Mouse (Mus musculus) forebrain, embryonic 13.5 days (tissue): Measurements from ENCODE around the gene Cenpm. TPM values are rescaled to one million over a fixed set of nuclear protein-coding genes. Genes with fewer than 3 reads are reported as not detected.
"Not testable (repeated sequence)": the region's sequence is repeated elsewhere in the genome, so short reads cannot be mapped to it uniquely, and the experiment has no call there.

ENCODE experiments used
- ATAC-seq: fragments of 200-750 bp; cut with Nextera tagmentation; 2 replicates; pipeline ENCODE4 v1.8.0; 2017
- H3K27ac ChIP-seq: fragments of 300-500 bp; sonication (generic); 2 replicates; pipeline ENCODE4 v1.5.1; 2015; ENCODE audit warnings: inconsistent platforms, mild to moderate bottlenecking, moderate library complexity
- H3K27me3 ChIP-seq: fragments of 300-500 bp; sonication (generic); 2 replicates; pipeline ENCODE4 v1.6.1; 2015; ENCODE audit warnings: mild to moderate bottlenecking, inconsistent platforms
- H3K36me3 ChIP-seq: fragments of 300-500 bp; sonication (generic); 2 replicates; pipeline ENCODE4 v1.6.1; 2015; ENCODE audit warnings: mild to moderate bottlenecking, inconsistent platforms; ENCODE audit not compliant: poor library complexity, severe bottlenecking
- H3K4me1 ChIP-seq: fragments of 300-500 bp; sonication (generic); 2 replicates; pipeline ENCODE4 v1.6.1; 2015; ENCODE audit warnings: inconsistent platforms
- H3K4me2 ChIP-seq: fragments of 300-500 bp; sonication (generic); 2 replicates; pipeline ENCODE4 v1.6.1; 2015; ENCODE audit warnings: inconsistent platforms, mild to moderate bottlenecking, moderate library complexity
- H3K4me3 ChIP-seq: fragments of 300-500 bp; sonication (generic); 2 replicates; pipeline ENCODE4 v1.5.1; 2015; ENCODE audit warnings: mild to moderate bottlenecking, inconsistent platforms
- H3K9ac ChIP-seq: fragments of 300-500 bp; sonication (generic); 2 replicates; pipeline ENCODE4 v1.6.1; 2015; ENCODE audit warnings: mild to moderate bottlenecking, inconsistent platforms
- H3K9me3 ChIP-seq: fragments of 300-500 bp; sonication (generic); replicated peaks from 2 replicates; pipeline ENCODE4 v1.6.1; 2016; ENCODE audit warnings: inconsistent platforms
- WGBS: fragments of 180-500 bp; shearing (Covaris S2); methylation state at CpG from one replicate; pipeline ENCODE4 v1.1.7; 2015; 5-methylcytosine and 5-hydroxymethylcytosine counted together
- polyA plus RNA-seq: library from polyadenylated mRNA; unstranded; fragments of >200 nt; fragmentation: Nextera tagmentation; extraction: Ambion mirVana; gene quantifications from 2 replicates; pipeline ENCODE4 v1.2.1, GENCODE M21; 2015

Cenpm gene
- polyA plus RNA-seq, 1 experiment from 2014 or later: 71.5 TPM

DNA sequence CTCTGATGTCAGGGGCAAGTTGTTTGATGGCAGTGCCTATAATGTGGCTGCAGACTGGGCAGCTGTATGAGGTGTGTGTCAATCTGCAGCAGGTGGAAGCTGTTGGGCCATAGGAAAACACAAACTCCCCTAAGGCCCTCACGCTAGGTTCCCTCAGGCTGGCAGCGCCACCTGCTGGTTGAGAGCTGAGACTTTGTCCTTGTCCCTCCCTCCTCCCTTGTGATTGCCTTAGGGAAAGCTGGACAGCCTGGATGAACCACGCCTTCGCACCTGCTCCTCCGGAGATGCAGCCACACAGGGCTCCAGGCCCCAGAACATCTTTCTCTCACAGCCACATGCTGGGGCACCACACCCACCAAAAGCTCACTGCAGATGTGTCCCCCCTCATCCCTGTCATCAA is 26.7 kb upstream of the Cenpm start:
- ATAC-seq: peak; percentile 9; the same call in 1 of the 2 replicates
- peak overlapping the region; percentile 37; the same call in 1 of the 2 replicates for H3K9ac ChIP-seq

DNA sequence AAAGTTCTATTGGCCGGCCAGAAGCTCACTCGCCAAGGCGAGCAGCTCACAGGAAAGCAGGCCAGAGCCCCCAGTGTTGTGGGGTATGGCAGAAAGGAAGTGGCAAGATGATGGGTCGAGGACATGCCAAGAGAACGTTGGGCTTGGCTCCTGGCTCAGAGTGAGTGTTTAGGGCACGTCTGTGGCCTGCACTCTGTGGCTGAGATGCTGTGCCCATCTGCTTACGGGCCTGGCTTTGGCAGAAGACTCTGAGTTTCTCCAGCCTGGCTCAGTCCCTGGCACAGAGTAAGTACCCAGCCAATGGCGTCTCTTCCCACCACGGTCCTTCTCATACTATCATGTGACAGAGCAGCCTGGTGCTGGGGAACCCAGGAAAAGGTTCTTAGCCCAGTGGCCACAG is 24.2 kb upstream of the Cenpm start:
- no peak overlapping the region for H3K4me2 ChIP-seq
- peak overlapping the region; percentile 21; the same call in 1 of the 2 replicates for H3K9ac ChIP-seq
- WGBS: 82% methylated on average over 9 of the region's 9 CpGs
- peak overlapping the region; percentile 41 for H3K27ac ChIP-seq
- H3K9me3 ChIP-seq: no peaks in the 10 kb centered on the region
- peaks cover 29% of the 10 kb centered on the region for H3K4me1 ChIP-seq
- H3K36me3 ChIP-seq: no peaks in the 10 kb centered on the region
- no peak for ATAC-seq
- no peak overlapping the region for H3K4me3 ChIP-seq
- peaks cover 15% of the 10 kb centered on the region; the same call in 1 of the 2 replicates for H3K27me3 ChIP-seq

More for the DNA sequence above, 26.7 kb upstream of the Cenpm start:
- no peaks in the 10 kb centered on the region for H3K36me3 ChIP-seq
- H3K4me1 ChIP-seq: peaks cover 41% of the 10 kb centered on the region
- H3K4me3 ChIP-seq: no peak overlapping the region
- peaks cover 18% of the 10 kb centered on the region; the same call in 1 of the 2 replicates for H3K27me3 ChIP-seq
- no peaks in the 10 kb centered on the region for H3K9me3 ChIP-seq
- H3K4me2 ChIP-seq: no peak overlapping the region
- H3K27ac ChIP-seq: no peak overlapping the region
- WGBS: 4% methylated on average over 5 of the region's 5 CpGs

DNA sequence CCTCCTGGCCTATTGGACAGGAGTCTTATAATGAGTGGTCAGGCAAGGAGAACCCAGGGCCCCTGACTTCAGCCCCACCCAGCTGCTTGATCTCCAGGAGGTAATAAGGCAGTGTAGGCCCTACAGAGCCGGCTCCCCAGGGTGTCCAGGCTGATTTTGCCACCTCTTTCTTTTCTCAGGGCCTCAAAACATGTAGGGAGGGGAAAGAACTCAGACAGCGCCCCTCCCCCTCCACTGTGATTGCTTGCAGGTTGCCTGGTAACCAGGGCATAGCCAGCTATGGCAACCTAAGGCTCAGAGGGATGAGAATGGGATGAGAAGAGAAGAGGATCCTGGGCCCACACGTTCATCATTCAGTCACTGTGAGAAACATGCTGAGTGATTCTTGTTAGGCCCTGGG is 23.6 kb upstream of the Cenpm start:
- H3K4me1 ChIP-seq: peaks cover 29% of the 10 kb centered on the region
- WGBS: 24% methylated on average over 3 of the region's 3 CpGs
- H3K4me3 ChIP-seq: no peak overlapping the region
- H3K4me2 ChIP-seq: no peak overlapping the region
- H3K27ac ChIP-seq: peak overlapping the region; percentile 41
- H3K9me3 ChIP-seq: no peaks in the 10 kb centered on the region
- H3K9ac ChIP-seq: no peak overlapping the region
- no peak for ATAC-seq
- H3K27me3 ChIP-seq: peaks cover 10% of the 10 kb centered on the region; the same call in 1 of the 2 replicates
- no peaks in the 10 kb centered on the region for H3K36me3 ChIP-seq

DNA sequence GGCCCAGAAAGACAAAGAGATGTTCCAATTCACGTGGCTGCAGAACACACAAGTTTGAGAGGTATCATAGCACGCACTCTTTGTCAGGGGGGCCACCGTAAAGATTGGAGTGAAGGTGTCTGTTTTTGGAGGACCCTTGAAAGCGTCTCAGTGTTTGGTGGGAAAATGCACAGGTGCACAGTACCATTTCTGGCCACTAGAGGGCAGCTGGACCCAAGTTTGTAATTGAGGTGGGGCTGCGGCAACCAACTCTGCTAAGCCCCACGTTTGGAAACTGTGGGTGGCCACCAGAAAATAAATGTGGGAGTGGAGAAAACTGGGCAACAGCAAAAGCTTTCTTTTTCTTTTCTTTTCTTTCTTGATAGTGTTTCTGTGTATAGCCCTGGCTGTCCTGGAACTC is 21.8 kb upstream of the Cenpm start:
- Histone ChIP-seq H3K27me3 (no peaks in the 10 kb centered on the region), H3K27ac (no peak overlapping the region), H3K36me3 (no peaks in the 10 kb centered on the region), H3K4me2 (no peak overlapping the region), H3K9me3 (no peaks in the 10 kb centered on the region), H3K4me3 (no peak overlapping the region), H3K9ac (no peak overlapping the region), H3K4me1 (peaks cover 25% of the 10 kb centered on the region)
- peak; percentile 39; the same call in 1 of the 2 replicates for ATAC-seq
- WGBS: 9% methylated on average over 6 of the region's 6 CpGs

GRCm38 (mm10) chr15:82259510-82259909 is 15.0 kb upstream of the Cenpm start:
- Histone ChIP-seq H3K4me3 (no peak overlapping the region), H3K27me3 (no peaks in the 10 kb centered on the region), H3K9ac (no peak overlapping the region), H3K4me1 (peaks cover 35% of the 10 kb centered on the region), H3K9me3 (no peaks in the 10 kb centered on the region), H3K4me2 (no peak overlapping the region), H3K27ac (no peak overlapping the region), H3K36me3 (no peaks in the 10 kb centered on the region)
- 10% methylated on average over 16 of the region's 16 CpGs for WGBS
- no peak for ATAC-seq

DNA sequence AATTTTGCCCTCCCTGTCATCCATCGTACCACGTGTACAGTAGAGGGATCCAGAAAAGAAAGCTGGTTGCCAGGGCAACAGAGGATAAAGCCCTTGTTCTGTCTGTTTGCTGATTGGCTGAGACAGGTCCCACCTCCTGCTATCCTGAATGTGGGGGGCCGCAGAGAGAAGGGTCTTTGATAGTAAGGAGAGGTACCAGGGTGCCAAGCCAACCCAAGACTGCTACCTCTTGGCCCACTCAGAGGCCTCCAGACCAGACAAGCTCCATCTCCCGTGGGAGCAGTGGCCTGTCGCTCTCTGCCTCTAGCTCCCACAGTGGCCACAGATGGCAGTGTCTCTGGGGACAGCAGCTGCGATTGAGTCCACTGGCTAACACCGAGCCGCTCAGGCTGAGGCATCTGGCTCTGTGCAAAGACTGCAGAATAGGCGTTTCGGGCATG is 11.4 kb upstream of the Cenpm start:
- WGBS: 4% methylated on average over 10 of the region's 10 CpGs
- no peaks in the 10 kb centered on the region for H3K27me3 ChIP-seq
- peak; percentile 95 for ATAC-seq
- H3K27ac ChIP-seq: peak overlapping the region; percentile 84
- H3K9ac ChIP-seq: peak overlapping the region; percentile 71
- H3K4me2 ChIP-seq: peak overlapping the region; percentile 74
- peaks cover 35% of the 10 kb centered on the region for H3K4me1 ChIP-seq
- no peaks in the 10 kb centered on the region for H3K36me3 ChIP-seq
- H3K4me3 ChIP-seq: peak overlapping the region; percentile 53
- H3K9me3 ChIP-seq: 0 out of 2 replicates have a peak, but pooled peaks cover 3% of the 10 kb centered on the region

GRCm38 (mm10) chr15:82255248-82255647 is 10.7 kb upstream of the Cenpm start:
- Histone ChIP-seq H3K9me3 (0 out of 2 replicates have a peak, but pooled peaks cover 3% of the 10 kb centered on the region), H3K27ac (peak overlapping the region; percentile 84), H3K36me3 (no peaks in the 10 kb centered on the region), H3K9ac (0 out of 2 replicates have a peak overlapping the region, but pooled peaks have one; percentile 71), H3K4me1 (peaks cover 35% of the 10 kb centered on the region), H3K4me2 (peak overlapping the region; percentile 74), H3K4me3 (peak overlapping the region; percentile 53), H3K27me3 (no peaks in the 10 kb centered on the region)
- ATAC-seq: no peak
- WGBS: 43% methylated on average over 4 of the region's 4 CpGs

- Histone ChIP-seq H3K4me2 (no peak within 1 kb of the TSS), H3K36me3 (no peaks in the 10 kb centered on the region), H3K27ac (no peak within 1 kb of the TSS), H3K9ac (no peak within 1 kb of the TSS), H3K4me1 (peaks cover 25% of the 10 kb centered on the region), H3K4me3 (no peak within 1 kb of the TSS), H3K27me3 (no peaks in the 10 kb centered on the region), H3K9me3 (0 out of 2 replicates have a peak, but pooled peaks cover 3% of the 10 kb centered on the region)
- ATAC-seq: no peak
- 89% methylated on average over 6 of the region's 6 CpGs for WGBS
Measured at GRCm38 (mm10) chr15:82252097-82252496, 7.5 kb upstream of the Cenpm start, which contains the start of gene 1500009C09Rik. Gene 1500009C09Rik, plus strand, starts transcription at chr15:82252397.

- H3K27me3 ChIP-seq: no peaks in the 10 kb centered on the region
- H3K4me3 ChIP-seq: no peak overlapping the region
- no peak overlapping the region for H3K4me2 ChIP-seq
- H3K36me3 ChIP-seq: no peaks in the 10 kb centered on the region
- no peak for ATAC-seq
- no peak overlapping the region for H3K9ac ChIP-seq
- peaks cover 20% of the 10 kb centered on the region for H3K4me1 ChIP-seq
- WGBS: 87% methylated on average over 3 of the region's 3 CpGs
- no peak overlapping the region for H3K27ac ChIP-seq
- H3K9me3 ChIP-seq: 0 out of 2 replicates have a peak, but pooled peaks cover 3% of the 10 kb centered on the region
Measured at GRCm38 (mm10) chr15:82251579-82251978, 7.0 kb upstream of the Cenpm start.

- Histone ChIP-seq H3K36me3 (no peaks in the 10 kb centered on the region), H3K9ac (no peak overlapping the region), H3K9me3 (0 out of 2 replicates have a peak, but pooled peaks cover 3% of the 10 kb centered on the region), H3K4me2 (no peak overlapping the region), H3K27ac (no peak overlapping the region), H3K27me3 (no peaks in the 10 kb centered on the region), H3K4me3 (no peak overlapping the region), H3K4me1 (peaks cover 12% of the 10 kb centered on the region)
- WGBS: 78% methylated on average over 3 of the region's 3 CpGs
- no peak for ATAC-seq
Measured at GRCm38 (mm10) chr15:82247131-82247776, 2.7 kb upstream of the Cenpm start.

DNA sequence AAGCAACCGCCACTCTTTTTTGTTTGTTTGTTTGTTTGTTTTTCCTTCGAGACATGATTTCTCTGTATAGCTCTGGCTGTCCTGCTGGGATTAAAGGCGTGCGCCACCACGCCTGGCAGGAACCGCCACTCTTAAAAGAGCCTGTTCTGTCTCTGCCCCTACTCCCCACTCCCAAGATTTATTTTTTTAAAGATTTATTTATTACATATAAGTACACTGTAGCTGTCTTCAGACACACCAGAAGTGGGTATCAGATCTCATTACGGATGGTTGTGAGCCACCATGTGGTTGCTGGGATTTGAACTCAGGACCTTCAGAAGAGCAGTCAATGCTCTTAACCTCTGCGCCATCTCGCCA is 235 bp upstream of the Cenpm start:
- 21% methylated on average over 9 of the region's 9 CpGs for WGBS
- not testable (repeated sequence) for H3K36me3 ChIP-seq
- peak; percentile 41 for ATAC-seq

DNA sequence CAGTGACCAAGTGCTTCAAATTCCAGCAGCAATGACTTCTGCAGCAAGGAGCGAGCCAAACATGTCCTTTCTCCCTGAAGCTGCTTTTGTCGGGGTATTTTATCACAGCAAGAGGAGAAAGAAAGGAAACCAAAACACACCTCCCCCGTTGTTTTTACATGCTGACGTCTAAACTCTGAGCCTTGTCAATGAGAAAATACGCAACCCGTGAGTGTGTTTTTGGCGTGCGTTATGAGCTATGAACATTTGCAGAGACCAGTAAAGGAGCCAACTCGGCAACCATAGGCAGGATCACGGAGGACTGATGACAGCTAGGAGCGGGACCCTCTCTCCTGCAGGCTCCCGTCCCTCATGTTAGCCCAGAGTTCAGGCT is 820 bp downstream of the Cenpm start:
- peak overlapping the region; percentile 70 for H3K27ac ChIP-seq
- H3K9ac ChIP-seq: peak overlapping the region; percentile 81
- peaks cover 12% of the 10 kb centered on the region for H3K4me1 ChIP-seq
- no peaks in the 10 kb centered on the region for H3K9me3 ChIP-seq
- H3K36me3 ChIP-seq: peaks cover 7% of the 10 kb centered on the region; the same call in 1 of the 2 replicates
- no peak; the same call in 1 of the 2 replicates for ATAC-seq
- H3K4me2 ChIP-seq: peak overlapping the region; percentile 92
- H3K4me3 ChIP-seq: peak overlapping the region; percentile 59
- H3K27me3 ChIP-seq: no peaks in the 10 kb centered on the region
- 4% methylated on average over 12 of the region's 12 CpGs for WGBS

More for the DNA sequence above, 235 bp upstream of the Cenpm start:
- peak overlapping the region; percentile 92 for H3K4me2 ChIP-seq
- H3K9me3 ChIP-seq, H3K27me3 ChIP-seq: not testable (repeated sequence)
- peaks cover 12% of the 10 kb centered on the region for H3K4me1 ChIP-seq
- peak overlapping the region; percentile 81 for H3K9ac ChIP-seq
- H3K27ac ChIP-seq: peak overlapping the region; percentile 87
- H3K4me3 ChIP-seq: peak overlapping the region; percentile 59
